Mouse (Mus musculus) kidney, adult 2 months (tissue): ENCODE results near the gene Inpp4a.

ENCODE experiments used
- CTCF ChIP-seq: fragments of 200-500 bp; conservative IDR thresholded peaks from 2 replicates; pipeline ENCODE4 v1.5.1; 2011; ENCODE audit warnings: low read depth, mild to moderate bottlenecking, control low read depth, low read length, moderate library complexity, mixed read lengths; ENCODE audit not compliant: insufficient read depth, insufficient read length
- POLR2A ChIP-seq: fragments of 200-500 bp; IDR thresholded peaks from one replicate; pipeline ENCODE4 v1.6.1; 2011; ENCODE audit warnings: low read depth, low read length, control low read depth

DNA sequence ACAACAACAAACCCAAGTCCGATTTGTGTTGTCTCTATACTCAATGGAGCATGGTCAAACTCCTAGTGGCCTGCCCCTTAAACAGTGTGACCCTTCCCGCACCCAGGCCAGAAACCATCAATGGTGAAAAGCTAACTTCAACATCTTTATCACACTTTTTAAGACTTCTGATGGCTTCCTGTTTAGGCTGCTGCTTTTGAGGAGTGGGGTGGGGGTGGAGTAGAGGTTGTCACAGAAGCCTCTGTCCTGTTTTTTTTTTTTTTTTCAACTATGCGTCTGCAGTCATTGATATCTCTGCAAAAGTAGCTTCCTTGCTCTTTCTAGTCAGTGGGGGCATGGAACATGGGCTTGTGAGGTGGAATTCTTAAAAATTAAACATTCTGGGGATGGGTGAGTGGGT is 3.1 kb downstream of the Inpp4a start:
- TF ChIP-seq CTCF = no peak
- no peak for TF ChIP-seq POLR2A
